Mouse (Mus musculus) MEL (cell line): ENCODE data around the gene Axdnd1. TPM values are rescaled to one million over a fixed set of nuclear protein-coding genes. Genes with fewer than 3 reads are reported as not detected.

ENCODE experiments used
- DNase-seq: peaks from one replicate; pipeline ENCODE4 v3.0.0; 2011; ENCODE audit warnings: low read depth, low spot score
- H3K27ac ChIP-seq: 2 replicates; pipeline ENCODE4 v1.5.1; 2012; ENCODE audit warnings: low read depth, mild to moderate bottlenecking, control low read depth, low read length, moderate library complexity; ENCODE audit not compliant: control insufficient read depth
- H3K27me3 ChIP-seq, 2 experiments: fragments of 150-350 bp in 1 of 2; sonication (generic) in 1 of 2; 2 replicates each; pipeline ENCODE4 v1.6.1; 2012; ENCODE audit warnings: low read length in 2 of 2, mild to moderate bottlenecking in 2 of 2, improper control_type of control experiment in 1 of 2, moderate library complexity in 1 of 2; ENCODE audit not compliant: insufficient read depth in 2 of 2, control insufficient read depth in 1 of 2
- H3K36me3 ChIP-seq, 2 experiments: 2 replicates each; pipeline ENCODE4 v1.6.1; 2012 to 2014; ENCODE audit warnings: low read length in 2 of 2, improper control_type of control experiment in 1 of 2, inconsistent platforms in 1 of 2, mild to moderate bottlenecking in 1 of 2; ENCODE audit not compliant: insufficient read depth in 2 of 2, control insufficient read depth in 1 of 2
- H3K4me1 ChIP-seq, 2 experiments: fragments of 150-350 bp in 1 of 2; sonication (generic) in 1 of 2; 2 replicates each; pipeline ENCODE4 v1.6.1; 2012; ENCODE audit warnings: low read length in 2 of 2, improper control_type of control experiment in 1 of 2, mild to moderate bottlenecking in 1 of 2; ENCODE audit not compliant: insufficient read depth in 2 of 2, control insufficient read depth in 1 of 2
- H3K4me3 ChIP-seq, 2 experiments: fragments of 150-350 bp in 1 of 2; sonication (generic) in 1 of 2; 2 replicates each; pipeline ENCODE4 v1.5.1; 2012; ENCODE audit warnings: low read depth in 2 of 2, low read length in 2 of 2, mild to moderate bottlenecking in 2 of 2, moderate library complexity in 2 of 2, control low read depth in 1 of 2, improper control_type of control experiment in 1 of 2; ENCODE audit not compliant: control insufficient read depth in 1 of 2, insufficient read depth in 1 of 2
- H3K79me2 ChIP-seq: 2 replicates; pipeline ENCODE4 v1.6.1; 2012; ENCODE audit warnings: mild to moderate bottlenecking, low read length, moderate library complexity; ENCODE audit not compliant: control insufficient read depth, poor library complexity, insufficient read depth
- H3K9ac ChIP-seq: 2 replicates; pipeline ENCODE4 v1.6.1; 2012; ENCODE audit warnings: low read depth, mild to moderate bottlenecking, control low read depth, low read length, moderate library complexity; ENCODE audit not compliant: control insufficient read depth, poor library complexity, severe bottlenecking
- H3K9me3 ChIP-seq: fragments of 150-350 bp; sonication (generic); replicated peaks from 2 replicates; pipeline ENCODE4 v1.6.1; 2012; ENCODE audit warnings: mild to moderate bottlenecking, low read length, improper control_type of control experiment, moderate library complexity; ENCODE audit not compliant: insufficient read depth
- E2F4 ChIP-seq: IDR thresholded peaks from 2 replicates; pipeline ENCODE4 v1.6.1; 2011; ENCODE audit warnings: low read depth, low read length, improper control_type of control experiment, borderline replicate concordance
- ELF1 ChIP-seq: IDR thresholded peaks from 2 replicates; pipeline ENCODE4 v1.6.1; 2014; ENCODE audit warnings: low read depth, mild to moderate bottlenecking, inconsistent platforms, low read length, improper control_type of control experiment, moderate library complexity
- MAX ChIP-seq: IDR thresholded peaks from 2 replicates; pipeline ENCODE4 v1.6.1; 2011; ENCODE audit warnings: low read length, improper control_type of control experiment
- MAZ ChIP-seq: IDR thresholded peaks from 2 replicates; pipeline ENCODE4 v1.6.1; 2012; ENCODE audit warnings: low read depth, mild to moderate bottlenecking, inconsistent platforms, low read length, improper control_type of control experiment
- MEF2A ChIP-seq: IDR thresholded peaks from 2 replicates; pipeline ENCODE4 v1.6.1; 2014; ENCODE audit warnings: low read depth, mild to moderate bottlenecking, inconsistent platforms, low read length, improper control_type of control experiment; ENCODE audit not compliant: poor library complexity, insufficient replicate concordance, severe bottlenecking; ENCODE audit errors: extremely low read depth
- NRF1 ChIP-seq: IDR thresholded peaks from 2 replicates; pipeline ENCODE4 v1.6.1; 2014; ENCODE audit warnings: low read depth, mild to moderate bottlenecking, inconsistent platforms, low read length, improper control_type of control experiment, moderate library complexity; ENCODE audit not compliant: poor library complexity, insufficient read depth, severe bottlenecking
- POLR2A ChIP-seq, 2 experiments: IDR thresholded peaks; 2 replicates each; pipeline ENCODE4 v1.6.1; 2011 to 2012; ENCODE audit warnings: low read length in 2 of 2, mild to moderate bottlenecking in 2 of 2, control low read depth in 1 of 2, improper control_type of control experiment in 1 of 2, low read depth in 1 of 2, moderate library complexity in 1 of 2; ENCODE audit not compliant: control insufficient read depth in 1 of 2, insufficient read depth in 1 of 2, poor library complexity in 1 of 2
- POLR2AphosphoS2 ChIP-seq: IDR thresholded peaks from 2 replicates; pipeline ENCODE4 v1.6.1; 2011; ENCODE audit warnings: low read length, improper control_type of control experiment
- SMC3 ChIP-seq: IDR thresholded peaks from 2 replicates; pipeline ENCODE4 v1.6.1; 2011; ENCODE audit warnings: low read depth, low read length, improper control_type of control experiment
- TAL1 ChIP-seq: IDR thresholded peaks from 2 replicates; pipeline ENCODE4 v1.6.1; 2012; ENCODE audit warnings: mild to moderate bottlenecking, inconsistent platforms, low read length, moderate library complexity, mixed read lengths
- USF1 ChIP-seq: IDR thresholded peaks from 2 replicates; pipeline ENCODE4 v1.6.1; 2014; ENCODE audit warnings: low read depth, mild to moderate bottlenecking, inconsistent platforms, low read length, improper control_type of control experiment, moderate library complexity
- ZC3H11A ChIP-seq: IDR thresholded peaks from 2 replicates; pipeline ENCODE4 v1.6.1; 2012; ENCODE audit warnings: low read depth, mild to moderate bottlenecking, inconsistent platforms, low read length, improper control_type of control experiment
- polyA plus RNA-seq, 2 experiments: library from polyadenylated mRNA; stranded (reverse) in 1 of 2; unstranded in 1 of 2; fragments of >175 nt in 1 of 2; fragments of >200 nt in 1 of 2; gene quantifications; 2 replicates each; pipeline versions ENCODE4 v1.2.1 to v1.2.4; 2012; ENCODE audit warnings: low replicate concordance in 2 of 2, low read depth in 1 of 2; ENCODE audit not compliant: insufficient read length in 2 of 2, insufficient read depth in 1 of 2, missing spikeins in 1 of 2
- total RNA-seq: library from RNA; depleted of rRNA; stranded (reverse); fragments of 300-350 nt; gene quantifications from 2 replicates; pipeline ENCODE4 v1.2.3, GENCODE M21; 2012

The Axdnd1 gene
- total and polyA plus RNA-seq, 3 experiments = 0.08 to 0.29 TPM; not detected in 1

DNA sequence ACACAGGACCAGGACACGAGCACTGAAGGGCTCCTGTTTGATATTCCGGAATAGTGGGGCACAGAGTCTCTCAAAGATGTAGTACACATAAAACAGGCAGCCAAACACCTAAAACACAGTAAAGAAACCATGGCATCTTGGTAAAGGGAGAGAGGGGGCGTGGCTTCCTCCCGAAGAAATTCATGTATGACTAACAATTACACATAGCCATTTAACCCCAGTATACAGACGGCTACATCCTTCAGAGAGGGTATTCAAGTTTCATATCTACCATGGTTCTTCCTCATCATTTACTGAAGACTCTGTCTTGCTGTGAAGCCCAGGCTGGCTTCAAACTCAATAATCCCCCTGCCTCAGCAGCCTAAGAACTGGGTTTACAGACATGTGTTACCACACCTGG, 16.8 kb upstream of the Axdnd1 start:
- no peak for DNase-seq
- TF ChIP-seq ZC3H11A = no peak
- no peak for TF ChIP-seq ELF1
- no peak for TF ChIP-seq POLR2AphosphoS2
- TF ChIP-seq, all 39 proteins: peak for 0
- H3K4me1 ChIP-seq = no peaks in the 10 kb centered on the region
- H3K4me3 ChIP-seq = no peak overlapping the region
- no peaks in the 10 kb centered on the region for H3K36me3 ChIP-seq
- H3K79me2 ChIP-seq = no peaks in the 10 kb centered on the region
- H3K27ac ChIP-seq = no peak overlapping the region
- no peaks in the 10 kb centered on the region for H3K27me3 ChIP-seq
- no peaks in the 10 kb centered on the region for H3K9me3 ChIP-seq
- H3K9ac ChIP-seq = no peak overlapping the region

DNA sequence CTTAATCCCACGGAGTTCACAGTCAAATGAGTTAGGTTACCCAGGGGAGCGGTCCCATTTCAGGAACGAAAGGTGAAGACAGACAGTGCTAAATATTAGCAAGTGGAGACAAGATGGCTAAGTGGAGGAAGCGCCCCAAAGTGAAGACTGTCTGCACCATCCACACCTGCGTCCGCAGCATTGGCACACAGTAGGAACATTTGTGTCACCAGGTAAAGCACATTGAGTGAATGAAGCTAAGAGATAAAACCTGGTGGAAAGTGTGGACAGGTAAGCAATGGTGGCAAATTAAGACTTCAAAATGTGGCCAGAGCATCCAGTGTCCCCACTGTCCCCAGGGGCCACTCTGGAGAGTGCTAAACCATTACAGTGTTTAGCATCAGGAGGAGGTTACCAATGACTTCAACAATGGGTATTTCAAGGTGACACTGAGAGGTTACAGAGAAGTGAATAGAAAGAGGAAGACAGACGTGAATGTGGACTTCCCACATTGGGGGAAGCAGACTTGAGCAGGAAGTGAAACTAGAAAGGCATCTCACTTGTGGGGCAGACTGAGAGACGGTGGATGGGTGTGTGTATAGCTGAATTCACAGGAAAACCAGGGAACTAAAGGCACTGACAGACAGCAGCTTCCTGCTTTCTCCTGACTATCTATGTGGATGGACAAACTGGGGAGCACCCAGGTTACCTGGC, 16.2 kb upstream of the Axdnd1 start:
- H3K79me2 ChIP-seq = no peaks in the 10 kb centered on the region
- H3K4me3 ChIP-seq = no peak overlapping the region
- peak; percentile 30 for DNase-seq
- no peaks in the 10 kb centered on the region for H3K36me3 ChIP-seq
- H3K4me1 ChIP-seq = no peaks in the 10 kb centered on the region
- no peaks in the 10 kb centered on the region for H3K27me3 ChIP-seq
- no peaks in the 10 kb centered on the region for H3K9me3 ChIP-seq
- no peak overlapping the region for H3K27ac ChIP-seq
- TF ChIP-seq SMC3 = no peak
- TF ChIP-seq POLR2A (IDR thresholded peaks at IDR 0.05; ENCODE audit: control insufficient read depth in 1 of 2, insufficient read depth in 1 of 2, low read depth in 1 of 2, low read length in 2 of 2, poor library complexity in 1 of 2) = no peak
- H3K9ac ChIP-seq = no peak overlapping the region

DNA sequence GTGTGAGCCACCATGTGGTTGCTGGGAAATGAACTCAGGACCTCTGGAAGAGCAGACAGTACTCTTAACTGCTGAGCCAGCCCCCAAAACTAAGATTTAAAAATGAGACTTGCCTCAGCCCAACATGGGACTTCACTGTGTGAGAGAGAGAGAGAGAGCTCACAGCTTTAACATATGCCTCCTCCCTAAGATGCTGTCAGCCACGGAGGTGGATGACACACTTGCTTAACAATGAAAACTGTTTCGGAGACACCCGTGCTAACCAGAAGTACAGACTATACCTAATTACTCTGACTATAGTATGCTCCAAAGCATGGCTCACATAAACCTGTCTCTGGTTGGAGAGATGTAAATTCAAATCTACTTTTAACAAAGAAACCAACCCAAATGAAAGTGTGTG, 12.5 kb upstream of the Axdnd1 start:
- TF ChIP-seq E2F4 = no peak
- no peak for TF ChIP-seq MEF2A
- TF ChIP-seq USF1 = no peak
- TF ChIP-seq MAZ = no peak
- TF ChIP-seq TAL1 = no peak
- no peak for TF ChIP-seq NRF1
- TF ChIP-seq POLR2A (IDR thresholded peaks at IDR 0.05; ENCODE audit: control insufficient read depth in 1 of 2, insufficient read depth in 1 of 2, low read depth in 1 of 2, low read length in 2 of 2, poor library complexity in 1 of 2) = no peak
- no peak for TF ChIP-seq MAX
- Histone ChIP-seq H3K9me3 (no peaks in the 10 kb centered on the region), H3K27me3 (no peaks in the 10 kb centered on the region), H3K36me3 (no peaks in the 10 kb centered on the region), H3K4me1 (no peaks in the 10 kb centered on the region), H3K27ac (no peak overlapping the region), H3K4me3 (no peak overlapping the region), H3K79me2 (no peaks in the 10 kb centered on the region), H3K9ac (no peak overlapping the region)
- no peak for DNase-seq
